Mouse (Mus musculus) small intestine, adult 2 months (tissue): ENCODE data around the gene Larp6. TPM values are rescaled to one million over a fixed set of nuclear protein-coding genes. Genes with fewer than 3 reads are reported as not detected.

Experiments
- H3K27ac ChIP-seq: fragments of 200-500 bp; 2 replicates; pipeline ENCODE4 v1.5.1; 2012; ENCODE audit warnings: low read depth, low read length, control low read depth, inconsistent platforms; ENCODE audit not compliant: insufficient read depth
- H3K27me3 ChIP-seq: fragments of 200-500 bp; 2 replicates; pipeline ENCODE4 v1.6.1; 2012; ENCODE audit warnings: mild to moderate bottlenecking, moderate library complexity, low read length, inconsistent platforms; ENCODE audit not compliant: control insufficient read depth, insufficient read depth
- H3K36me3 ChIP-seq: fragments of 200-500 bp; 2 replicates; pipeline ENCODE4 v1.6.1; 2012; ENCODE audit warnings: mild to moderate bottlenecking, low read length, control low read depth, inconsistent platforms; ENCODE audit not compliant: control insufficient read depth, insufficient read depth
- H3K4me1 ChIP-seq: fragments of 200-500 bp; 2 replicates; pipeline ENCODE4 v1.6.1; 2012; ENCODE audit warnings: low read length, inconsistent platforms, mixed read lengths; ENCODE audit not compliant: control insufficient read depth, insufficient read depth, insufficient read length
- H3K4me3 ChIP-seq: fragments of 200-500 bp; 2 replicates; pipeline ENCODE4 v1.5.1; 2012; ENCODE audit warnings: low read depth, mild to moderate bottlenecking, control low read depth, inconsistent platforms, low read length, moderate library complexity
- CTCF ChIP-seq: fragments of 200-500 bp; IDR thresholded peaks from 2 replicates; pipeline ENCODE4 v1.5.1; 2012; ENCODE audit warnings: low read depth, mild to moderate bottlenecking, control low read depth, inconsistent platforms, low read length, moderate library complexity, mixed read lengths; ENCODE audit not compliant: insufficient replicate concordance, insufficient read length; ENCODE audit errors: extremely low read depth
- POLR2A ChIP-seq: fragments of 200-500 bp; IDR thresholded peaks from 2 replicates; pipeline ENCODE4 v1.6.1; 2012; ENCODE audit warnings: low read depth, mild to moderate bottlenecking, control low read depth, inconsistent platforms, low read length, moderate library complexity
- WGBS: fragments of 180-500 bp; shearing (Covaris S2); methylation state at CpG from one replicate; pipeline ENCODE4 v1.1.7; 2018; 5-methylcytosine and 5-hydroxymethylcytosine counted together
- polyA plus RNA-seq: library from polyadenylated mRNA; depleted of rRNA; stranded (reverse); fragments of >200 nt; gene quantifications from 2 replicates; pipeline ENCODE4 v1.2.3, GENCODE M21; 2012

Larp6 gene
- polyA plus RNA-seq, 1 experiment, result 0.84 TPM

- 61% methylated on average over 10 of the region's 10 CpGs for WGBS
- Histone ChIP-seq H3K36me3 (no peaks in the 10 kb centered on the region), H3K4me3 (no peak overlapping the region), H3K27ac (no peak overlapping the region), H3K27me3 (no peaks in the 10 kb centered on the region), H3K4me1 (peaks cover 2% of the 10 kb centered on the region; the same call in 1 of the 2 replicates)
- TF ChIP-seq CTCF (no peak), POLR2A (no peak)
These were observed 28.6 kb downstream of the Larp6 start for GRCm38 (mm10) chr9:60741436-60741835.

DNA sequence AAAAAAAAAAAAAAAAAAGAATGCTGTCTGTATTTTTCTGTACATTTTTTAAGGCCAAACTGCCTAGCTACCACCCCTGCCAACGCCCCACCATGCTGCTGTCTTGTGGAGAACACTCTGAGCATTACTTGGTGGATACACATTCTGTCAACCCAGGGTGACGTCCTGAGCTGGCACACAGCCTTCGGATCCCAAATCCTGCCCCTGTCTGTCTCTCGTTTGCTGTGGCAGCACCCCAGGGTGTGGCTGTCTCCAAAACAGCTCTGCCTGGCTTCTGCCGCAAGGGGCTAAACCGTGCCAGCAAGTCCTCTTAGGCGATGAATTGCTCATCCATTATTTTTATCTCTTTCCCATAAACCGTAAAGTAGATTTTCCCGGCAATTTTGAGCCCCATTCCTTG, 29.7 kb downstream of the Larp6 start:
- Histone ChIP-seq H3K4me1 (peaks cover 2% of the 10 kb centered on the region; the same call in 1 of the 2 replicates), H3K27ac (no peak overlapping the region), H3K36me3 (no peaks in the 10 kb centered on the region), H3K27me3 (no peaks in the 10 kb centered on the region), H3K4me3 (no peak overlapping the region)
- 33% methylated on average over 9 of the region's 9 CpGs for WGBS
- no peak for TF ChIP-seq CTCF
- no peak for TF ChIP-seq POLR2A

DNA sequence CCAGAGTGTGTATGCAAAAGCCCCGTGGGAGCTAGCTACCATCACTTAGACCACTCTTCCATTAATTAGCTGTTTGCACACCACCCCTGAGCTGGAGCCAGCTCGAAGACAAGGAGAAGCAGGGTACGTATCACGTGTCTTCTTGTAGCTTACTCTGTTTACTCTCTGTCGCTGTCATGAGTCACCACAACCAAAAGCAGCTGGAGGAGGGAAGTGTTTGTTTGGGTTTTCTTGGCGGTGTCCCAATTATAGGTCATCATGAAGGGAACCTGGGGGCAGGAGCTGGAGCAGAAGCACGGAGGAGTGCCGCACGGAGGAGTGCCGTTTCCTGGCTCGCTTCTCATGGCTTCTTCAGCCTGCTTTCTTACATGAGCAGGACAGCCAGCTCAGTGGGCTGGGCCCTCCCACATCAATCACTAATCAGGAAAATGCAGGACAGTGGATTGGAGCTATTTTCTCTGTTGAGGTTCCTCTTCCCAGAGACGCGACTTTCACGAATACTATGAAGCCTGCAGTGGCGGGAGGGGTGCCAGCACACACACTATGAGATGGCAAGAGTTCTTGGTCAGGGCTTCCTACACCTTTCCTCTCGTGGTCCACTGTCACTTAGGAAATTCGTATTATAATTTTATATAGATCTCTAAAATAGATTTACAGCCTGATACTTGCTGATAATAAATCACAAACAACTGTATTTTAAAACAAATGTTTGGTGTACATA, 30.6 kb downstream of the Larp6 start:
- H3K4me3 ChIP-seq, result peak overlapping the region; percentile 22
- TF ChIP-seq CTCF (no peak), POLR2A (no peak)
- 8% methylated on average over 17 of the region's 17 CpGs for WGBS

GRCm38 (mm10) chr9:60744171-60744969, 31.6 kb downstream of the Larp6 start:
- no peaks in the 10 kb centered on the region for H3K36me3 ChIP-seq
- TF ChIP-seq CTCF, result peak; percentile 81; the same call in 1 of the 2 replicates
- no peak for TF ChIP-seq POLR2A
- peaks cover 5% of the 10 kb centered on the region; the same call in 1 of the 2 replicates for H3K4me1 ChIP-seq
- H3K4me3 ChIP-seq, result no peak overlapping the region
- H3K27me3 ChIP-seq, result no peaks in the 10 kb centered on the region
- H3K27ac ChIP-seq, result no peak overlapping the region
- WGBS, result 45% methylated on average over 18 of the region's 18 CpGs

More for the DNA sequence above, 30.6 kb downstream of the Larp6 start:
- H3K36me3 ChIP-seq, result no peaks in the 10 kb centered on the region
- no peaks in the 10 kb centered on the region for H3K27me3 ChIP-seq
- H3K4me1 ChIP-seq, result peaks cover 5% of the 10 kb centered on the region; the same call in 1 of the 2 replicates
- H3K27ac ChIP-seq, result no peak overlapping the region

DNA sequence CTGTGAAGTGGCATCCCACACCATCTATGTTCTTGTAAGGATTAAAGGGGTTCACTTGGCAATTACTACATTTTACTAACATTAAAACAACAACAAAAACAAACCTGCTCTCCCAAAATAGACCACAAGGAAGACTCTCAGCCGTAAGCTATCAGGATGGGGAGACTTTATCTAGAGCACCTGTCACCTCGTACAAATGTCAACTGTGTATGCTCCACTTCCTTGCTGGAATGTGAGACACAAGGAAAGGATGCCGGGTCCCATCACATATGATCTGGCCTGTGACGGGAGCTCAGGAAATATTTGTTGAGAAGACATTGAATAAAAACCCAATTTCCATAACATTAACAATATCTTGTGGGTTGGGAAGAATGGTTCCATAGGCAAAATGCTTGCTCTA, 32.2 kb downstream of the Larp6 start:
- Histone ChIP-seq H3K27me3 (no peaks in the 10 kb centered on the region), H3K4me1 (peaks cover 5% of the 10 kb centered on the region; the same call in 1 of the 2 replicates), H3K36me3 (no peaks in the 10 kb centered on the region), H3K4me3 (no peak overlapping the region), H3K27ac (no peak overlapping the region)
- 50% methylated on average over 4 of the region's 4 CpGs for WGBS
- no peak for TF ChIP-seq POLR2A

DNA sequence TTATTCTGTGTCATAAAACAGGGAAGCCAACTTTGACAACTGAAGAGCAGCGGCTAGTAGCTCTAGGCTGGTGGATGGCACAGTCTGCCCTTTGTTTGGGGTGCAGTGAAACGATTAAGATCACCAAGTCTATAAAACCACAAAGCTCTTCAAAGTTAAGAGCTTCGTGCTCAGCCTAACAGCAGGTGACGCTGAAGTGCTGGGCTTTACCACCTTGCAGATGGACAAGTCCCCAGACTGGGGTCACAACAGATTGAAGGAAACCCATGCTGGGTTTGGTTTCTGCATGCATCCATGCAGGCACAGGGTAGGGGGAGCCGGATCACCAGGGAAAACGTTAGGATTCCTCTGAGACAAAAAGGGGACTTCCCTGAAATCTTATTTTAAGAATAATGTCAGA, 33.8 kb downstream of the Larp6 start:
- Histone ChIP-seq H3K27me3 (no peaks in the 10 kb centered on the region), H3K4me3 (no peak overlapping the region), H3K4me1 (peaks cover 5% of the 10 kb centered on the region; the same call in 1 of the 2 replicates), H3K27ac (no peak overlapping the region), H3K36me3 (no peaks in the 10 kb centered on the region)
- WGBS, result 18% methylated on average over 6 of the region's 6 CpGs
- TF ChIP-seq CTCF (no peak), POLR2A (no peak)

DNA sequence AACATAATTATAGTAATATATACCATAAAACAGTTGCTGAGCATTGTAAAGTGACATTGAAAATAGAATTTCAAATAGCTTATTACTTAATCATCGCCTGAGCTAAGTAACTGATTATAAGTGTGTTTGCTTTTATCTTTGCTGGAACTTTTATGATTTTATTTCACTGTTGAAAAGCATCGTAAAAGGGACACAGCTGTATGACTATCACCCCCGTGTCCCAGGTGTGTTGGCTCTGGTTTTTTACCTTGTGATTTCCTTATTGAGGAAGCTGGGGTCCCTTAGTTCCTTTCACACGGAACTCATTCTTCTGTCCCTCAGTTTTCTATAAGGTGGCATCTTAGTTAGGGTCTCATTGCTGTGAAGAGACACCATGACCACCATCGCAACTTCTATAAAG, 34.9 kb downstream of the Larp6 start:
- 31% methylated on average over 5 of the region's 5 CpGs for WGBS
- TF ChIP-seq POLR2A, result no peak
- no peak for TF ChIP-seq CTCF
- H3K27ac ChIP-seq, result no peak overlapping the region

More for the DNA sequence above, 34.9 kb downstream of the Larp6 start:
- H3K27me3 ChIP-seq, result no peaks in the 10 kb centered on the region
- H3K4me3 ChIP-seq, result no peak overlapping the region
- H3K4me1 ChIP-seq, result peaks cover 3% of the 10 kb centered on the region; the same call in 1 of the 2 replicates
- H3K36me3 ChIP-seq, result no peaks in the 10 kb centered on the region
